Mouse (Mus musculus): ENCODE data around the gene Sdhc.
"Not testable (repeated sequence)": the region's sequence is repeated elsewhere in the genome, so short reads cannot be mapped to it uniquely, and the experiment has no call there.

The Sdhc gene

GRCm38 (mm10) chr1:171079825-171080224, 70.6 kb downstream of the Sdhc start:
- DNase-seq (ENCODE audit: low read depth, low spot score) = not testable (repeated sequence)

GRCm38 (mm10) chr1:171079345-171079744, 71.1 kb downstream of the Sdhc start:
- DNase-seq (ENCODE audit: low read depth, low spot score) = not testable (repeated sequence)

- DNase-seq (ENCODE audit: low read depth, low spot score) = not testable (repeated sequence)
Observed at GRCm38 (mm10) chr1:171078419-171078818, 72.0 kb downstream of the Sdhc start.

- DNase-seq (ENCODE audit: low read depth, low spot score) = not testable (repeated sequence)
Observed at GRCm38 (mm10) chr1:171077955-171078354, 72.4 kb downstream of the Sdhc start.

GRCm38 (mm10) chr1:171077192-171077591, 73.2 kb downstream of the Sdhc start:
- DNase-seq (ENCODE audit: low read depth, low spot score) = not testable (repeated sequence)

Data from embryo, embryonic 11.5 days (tissue).